Mouse (Mus musculus): ENCODE results near the gene Pde9a. TPM values are rescaled to one million over a fixed set of nuclear protein-coding genes. Genes with fewer than 3 reads are reported as not detected.

Pde9a gene
- polyA plus RNA-seq, 1 experiment from 2014 or later: 34.9 TPM

DNA sequence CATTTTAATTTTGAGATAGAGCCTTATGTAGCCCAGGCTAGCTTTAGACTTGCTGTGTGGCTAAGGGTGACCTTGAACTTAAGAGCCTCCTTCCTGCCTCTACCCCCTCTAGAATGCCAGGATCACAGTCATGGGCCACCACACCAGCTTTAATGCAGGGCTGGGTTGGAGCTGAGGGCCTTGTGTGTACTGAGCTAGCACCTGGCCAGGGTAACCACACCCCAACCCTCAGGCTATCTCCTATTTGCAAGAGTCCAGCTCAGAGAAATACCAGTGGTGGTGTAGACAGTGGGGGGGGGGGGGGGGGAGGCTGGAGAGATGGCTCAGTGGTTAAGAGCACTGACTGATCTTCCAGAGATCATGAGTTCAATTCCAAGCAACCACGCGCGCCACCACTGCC is 139.8 kb downstream of the Pde9a start:
- Histone ChIP-seq H3K36me3 (peaks cover 58% of the 10 kb centered on the region), H3K27ac (no peak overlapping the region), H3K9ac (no peak overlapping the region), H3K9me3 (replicated peaks) (no peaks in the 10 kb centered on the region), H3K4me1 (peaks cover 21% of the 10 kb centered on the region), H3K4me2 (no peak overlapping the region), H3K4me3 (replicated peaks) (no peak overlapping the region), H3K27me3 (no peaks in the 10 kb centered on the region)
- no peak for ATAC-seq (replicated peaks; ENCODE audit: low FRiP score)
- 100% methylated on average over 3 of the region's 3 CpGs for WGBS

Other genes starting within 250 kb of the Pde9a start
- 1.1 and 1.6 TPM in 2 replicates for gene Tff2, start 241.9 kb upstream of the Pde9a start, polyA plus RNA-seq (2015; fragmentation: Nextera tagmentation; extraction: Ambion mirVana)
- 0.32 and 0.57 TPM in 2 replicates for gene Tff1, start 220.9 kb upstream of the Pde9a start, polyA plus RNA-seq (2015; fragmentation: Nextera tagmentation; extraction: Ambion mirVana)
- not detected in 2 replicates for gene Tmprss3, start 187.2 kb upstream of the Pde9a start, polyA plus RNA-seq (2015; fragmentation: Nextera tagmentation; extraction: Ambion mirVana)
- gene Ubash3a, start 178.3 kb upstream of the Pde9a start, polyA plus RNA-seq (2015; fragmentation: Nextera tagmentation; extraction: Ambion mirVana): 0.18 and 0.23 TPM in 2 replicates
- gene Rsph1, start 108.8 kb upstream of the Pde9a start, polyA plus RNA-seq (2015; fragmentation: Nextera tagmentation; extraction: Ambion mirVana): 2.0 and 2.4 TPM in 2 replicates
- gene Slc37a1, start 99.4 kb upstream of the Pde9a start, polyA plus RNA-seq (2015; fragmentation: Nextera tagmentation; extraction: Ambion mirVana): 3.0 and 3.9 TPM in 2 replicates
- 46.5 and 49.6 TPM in 2 replicates for gene Wdr4, start 133.8 kb downstream of the Pde9a start, polyA plus RNA-seq (2015; fragmentation: Nextera tagmentation; extraction: Ambion mirVana)
- 261 TPM in 2 replicates for gene Ndufv3, start 133.9 kb downstream of the Pde9a start, polyA plus RNA-seq (2015; fragmentation: Nextera tagmentation; extraction: Ambion mirVana)
- gene Pknox1, start 178.5 kb downstream of the Pde9a start, polyA plus RNA-seq (2015; fragmentation: Nextera tagmentation; extraction: Ambion mirVana): 36.7 and 40.5 TPM in 2 replicates

Measured in kidney, embryonic 15.5 days (tissue).